Mouse (Mus musculus) stomach, postnatal 0 days (tissue): Measurements from ENCODE around the gene Gm49342. TPM values are rescaled to one million over a fixed set of nuclear protein-coding genes. Genes with fewer than 3 reads are reported as not detected.
"Not testable (repeated sequence)": the region's sequence is repeated elsewhere in the genome, so short reads cannot be mapped to it uniquely, and the experiment has no call there.

ENCODE experiments used
- ATAC-seq: fragments of 200-750 bp; cut with Nextera tagmentation; 2 replicates; pipeline ENCODE4 v1.8.0; 2017; ENCODE audit not compliant: low FRiP score, low TSS enrichment
- DNase-seq: peaks from one replicate; pipeline ENCODE4 v3.0.0-alpha.2; 2016; ENCODE audit warnings: low spot score
- H3K27ac ChIP-seq: fragments of 300-500 bp; sonication (generic); replicated peaks from 2 replicates; pipeline ENCODE4 v1.5.1; 2014; ENCODE audit warnings: mild to moderate bottlenecking, control low read depth
- H3K27me3 ChIP-seq: fragments of 300-500 bp; sonication (generic); 2 replicates; pipeline ENCODE4 v1.6.1; 2014; ENCODE audit warnings: low read length; ENCODE audit not compliant: control insufficient read depth, insufficient read depth
- H3K36me3 ChIP-seq: fragments of 300-500 bp; sonication (generic); 2 replicates; pipeline ENCODE4 v1.6.1; 2014; ENCODE audit warnings: low read length, mixed read lengths; ENCODE audit not compliant: control insufficient read depth, insufficient read depth
- H3K4me1 ChIP-seq: fragments of 300-500 bp; sonication (generic); replicated peaks from 2 replicates; pipeline ENCODE4 v1.6.1; 2014; ENCODE audit warnings: antibody characterized with exemption; ENCODE audit not compliant: control insufficient read depth, insufficient read depth
- H3K4me2 ChIP-seq: fragments of 300-500 bp; sonication (generic); replicated peaks from 2 replicates; pipeline ENCODE4 v1.6.1; 2014; ENCODE audit warnings: low read depth, mild to moderate bottlenecking, control low read depth, moderate library complexity
- H3K4me3 ChIP-seq: fragments of 300-500 bp; sonication (generic); 2 replicates; pipeline ENCODE4 v1.5.1; 2014; ENCODE audit warnings: low read depth, low read length, control low read depth
- H3K9ac ChIP-seq: fragments of 300-500 bp; sonication (generic); 2 replicates; pipeline ENCODE4 v1.6.1; 2014; ENCODE audit warnings: mild to moderate bottlenecking, low read length, control low read depth, mixed read lengths
- H3K9me3 ChIP-seq: fragments of 300-500 bp; sonication (generic); 2 replicates; pipeline ENCODE4 v1.6.1; 2016; ENCODE audit warnings: low read length; ENCODE audit not compliant: control insufficient read depth
- CTCF ChIP-seq: IDR thresholded peaks from 2 replicates; pipeline ENCODE4 v1.5.1; 2016; ENCODE audit warnings: antibody characterized with exemption, low read depth, mild to moderate bottlenecking, moderate library complexity
- EP300 ChIP-seq: optimal IDR thresholded peaks from 2 replicates; pipeline ENCODE3; 2016; ENCODE audit warnings: antibody characterized with exemption
- WGBS: fragments of 180-500 bp; shearing (Covaris S2); extraction: QIAGEN DNeasy Blood & Tissue Kit; methylation state at CpG from one replicate; pipeline ENCODE4 v1.1.7; 2014; 5-methylcytosine and 5-hydroxymethylcytosine counted together
- polyA plus RNA-seq: library from polyadenylated mRNA; unstranded; fragments of >200 nt; fragmentation: Nextera tagmentation; extraction: Ambion mirVana; gene quantifications from 2 replicates; pipeline ENCODE4 v1.2.1, GENCODE M21; 2015

Gene Gm49342
- polyA plus RNA-seq, 1 experiment from 2014 or later: not detected

GRCm38 (mm10) chr14:50968216-50968980 lies 24.1 kb downstream of the Gm49342 start:
- 86% methylated on average over 5 of the region's 5 CpGs for WGBS

GRCm38 (mm10) chr14:50969041-50969440 lies 24.7 kb downstream of the Gm49342 start:
- ATAC-seq (no peak), DNase-seq (no peak)
- no peak overlapping the region for H3K9ac ChIP-seq
- no peaks in the 10 kb centered on the region for H3K36me3 ChIP-seq
- no peak overlapping the region for H3K27ac ChIP-seq
- WGBS: 18% methylated on average over 1 of the region's 1 CpGs
- no peak overlapping the region for H3K4me3 ChIP-seq
- H3K4me1 ChIP-seq: no peaks in the 10 kb centered on the region
- H3K9me3 ChIP-seq: no peaks in the 10 kb centered on the region
- no peak for TF ChIP-seq EP300
- TF ChIP-seq CTCF: no peak
- no peak overlapping the region for H3K4me2 ChIP-seq
- H3K27me3 ChIP-seq: no peaks in the 10 kb centered on the region

More at GRCm38 (mm10) chr14:50968216-50968980, 24.1 kb downstream of the Gm49342 start:
- Histone ChIP-seq H3K4me2 (no peak overlapping the region), H3K36me3 (no peaks in the 10 kb centered on the region), H3K4me1 (no peaks in the 10 kb centered on the region), H3K9me3 (no peaks in the 10 kb centered on the region), H3K9ac (no peak overlapping the region), H3K27me3 (no peaks in the 10 kb centered on the region), H3K27ac (no peak overlapping the region), H3K4me3 (no peak overlapping the region)
- TF ChIP-seq CTCF: no peak
- TF ChIP-seq EP300: no peak
- ATAC-seq: no peak
- no peak for DNase-seq

GRCm38 (mm10) chr14:50969558-50970544 lies 25.5 kb downstream of the Gm49342 start:
- Histone ChIP-seq H3K4me3 (no peak overlapping the region), H3K9ac (no peak overlapping the region), H3K36me3 (no peaks in the 10 kb centered on the region), H3K4me2 (no peak overlapping the region), H3K4me1 (no peaks in the 10 kb centered on the region), H3K27me3 (no peaks in the 10 kb centered on the region), H3K27ac (no peak overlapping the region), H3K9me3 (no peaks in the 10 kb centered on the region)
- WGBS: 40% methylated on average over 12 of the region's 12 CpGs
- DNase-seq: no peak
- no peak for ATAC-seq
- TF ChIP-seq EP300 (no peak), CTCF (no peak)

- Histone ChIP-seq H3K4me2 (no peak overlapping the region), H3K36me3 (no peaks in the 10 kb centered on the region), H3K9me3 (no peaks in the 10 kb centered on the region), H3K4me3 (no peak overlapping the region), H3K27ac (no peak overlapping the region), H3K27me3 (no peaks in the 10 kb centered on the region), H3K9ac (no peak overlapping the region), H3K4me1 (no peaks in the 10 kb centered on the region)
- no peak for TF ChIP-seq EP300
- TF ChIP-seq CTCF: no peak
- 60% methylated on average over 1 of the region's 1 CpGs for WGBS
- DNase-seq (no peak), ATAC-seq (no peak)
These were observed 26.5 kb downstream of the Gm49342 start for GRCm38 (mm10) chr14:50970822-50971221.

- not testable (repeated sequence) for H3K27ac ChIP-seq, H3K4me2 ChIP-seq, DNase-seq, H3K9me3 ChIP-seq, H3K9ac ChIP-seq, H3K36me3 ChIP-seq, H3K27me3 ChIP-seq, ATAC-seq, H3K4me3 ChIP-seq, H3K4me1 ChIP-seq
- WGBS: 94% methylated on average over 5 of the region's 5 CpGs
These were observed 28.7 kb downstream of the Gm49342 start for GRCm38 (mm10) chr14:50973054-50973453.

GRCm38 (mm10) chr14:50973700-50974099 lies 29.4 kb downstream of the Gm49342 start:
- Histone ChIP-seq H3K36me3 (no peaks in the 10 kb centered on the region), H3K9me3 (no peaks in the 10 kb centered on the region), H3K27ac (no peak overlapping the region), H3K4me2 (no peak overlapping the region), H3K27me3 (no peaks in the 10 kb centered on the region), H3K4me3 (no peak overlapping the region), H3K9ac (no peak overlapping the region), H3K4me1 (no peaks in the 10 kb centered on the region)
- no peak for DNase-seq
- whole genome bisulfite sequencing: 36% methylated on average over 4 of the region's 4 CpGs
- TF ChIP-seq CTCF: no peak
- no peak for TF ChIP-seq EP300
- ATAC-seq: no peak
